Mouse (Mus musculus): ENCODE results near the gene Pros1.

- TF ChIP-seq CTCF (IDR thresholded peaks at IDR 0.05; ENCODE audit: low read depth, low read length): no peak
- no peak for TF ChIP-seq POLR2A (IDR thresholded peaks at IDR 0.05; ENCODE audit: borderline replicate concordance, low read depth, low read length)
Observed at GRCm38 (mm10) chr16:62854191-62855068, at the start of gene Pros1.

Measured in bone marrow macrophage, adult 2 months (primary cell).